In genomic region chr17:21008382-21009331, GRCm38 (mm10) we compare ENCODE assay signal across 8 mouse cellular contexts. TPM values are rescaled to one million over a fixed set of nuclear protein-coding genes. Genes with fewer than 3 reads are reported as not detected.
DNase-seq lines count a peak whose midpoint lies in the region; ATAC-seq and TF ChIP-seq lines count a peak whose summit lies in the region.

Gene Zfp160 (plus strand): TSS chr17:21008903.

- H3K4me2 ChIP-seq in lung, postnatal 0 days (replicated peaks; ENCODE audit: low read depth, low read length), result peak within 1 kb of the TSS; percentile 71

- H3K27me3 ChIP-seq in hindbrain, embryonic 10.5 days (ENCODE audit: insufficient read depth, poor library complexity, severe bottlenecking), result no peaks in the 10 kb centered on the region; the same call in 1 of the 2 replicates
- no peaks in the 10 kb centered on the region for H3K27me3 ChIP-seq in lung, postnatal 0 days (replicated peaks; ENCODE audit: insufficient read depth, low read length)

- TF ChIP-seq CTCF in lung, postnatal 0 days (IDR thresholded peaks at IDR 0.05), result no peak

- peak within 1 kb of the TSS; percentile 92 for H3K27ac ChIP-seq in hindbrain, embryonic 10.5 days
- H3K27ac ChIP-seq in lung, postnatal 0 days (ENCODE audit: low read length), result peak within 1 kb of the TSS; percentile 95

- peaks cover 17% of the 10 kb centered on the region for H3K4me1 ChIP-seq in hindbrain, embryonic 10.5 days (replicated peaks)
- peaks cover 7% of the 10 kb centered on the region; the same call in 1 of the 2 replicates for H3K4me1 ChIP-seq in lung, postnatal 0 days (ENCODE audit: insufficient read depth, low read depth, low read length)

- peak; percentile 92 for DNase-seq in MN1 (ENCODE audit: low spot score)
- DNase-seq in cerebellum, adult 9-10 months, result peak; percentile 89
- peak; percentile 88 for DNase-seq in hindbrain, embryonic 10.5 days (ENCODE audit: low spot score)
- peak; percentile 90 for DNase-seq in layer of hippocampus, adult 9-11 months
- DNase-seq in lung, postnatal 0 days (ENCODE audit: low spot score), result peak; percentile 97
- peak; percentile 73 for DNase-seq in ovary, postnatal 14 days (ENCODE audit: low spot score)
- peak; percentile 86 for DNase-seq in thymus, postnatal 14 days

- peaks cover 22% of the 10 kb centered on the region for H3K36me3 ChIP-seq in hindbrain, embryonic 10.5 days
- H3K36me3 ChIP-seq in lung, postnatal 0 days (ENCODE audit: insufficient read depth, low read length), result no peaks in the 10 kb centered on the region; the same call in 1 of the 2 replicates

- peak; percentile 22; the same call in 1 of the 2 replicates for TF ChIP-seq EP300 in lung, postnatal 0 days (IDR thresholded peaks at IDR 0.05)

- no peaks in the 10 kb centered on the region for H3K9me3 ChIP-seq in hindbrain, embryonic 10.5 days
- H3K9me3 ChIP-seq in lung, postnatal 0 days (ENCODE audit: low read length), result no peaks in the 10 kb centered on the region

- H3K4me3 ChIP-seq in hindbrain, embryonic 10.5 days, result peak within 1 kb of the TSS; percentile 88
- H3K4me3 ChIP-seq in lung, postnatal 0 days (ENCODE audit: low read depth, low read length), result peak within 1 kb of the TSS; percentile 93

- WGBS in hindbrain, embryonic 10.5 days, result 6% methylated on average over 36 of the region's 36 CpGs
- 7% methylated on average over 36 of the region's 36 CpGs for WGBS in lung, postnatal 0 days

- peak within 1 kb of the TSS; percentile 82 for H3K9ac ChIP-seq in lung, postnatal 0 days (replicated peaks; ENCODE audit: low read depth)

- ATAC-seq in frontal cortex, adult (ENCODE audit: low TSS enrichment), result peak; percentile 100
- ATAC-seq in lung, postnatal 0 days, result peak; percentile 99

RNA-seq across cellular contexts. Expression of gene Zfp160, which starts in this region (rescaled TPM):
- 12.0 and 16.3 TPM in 2 replicates for polyA plus RNA-seq in hindbrain, embryonic 10.5 days (2016; fragmentation: Nextera tagmentation; extraction: Ambion mirVana)
- polyA plus RNA-seq in lung, postnatal 0 days (2015; fragmentation: Nextera tagmentation; extraction: Ambion mirVana), result 7.7 and 8.8 TPM in 2 replicates

Comparison
In these comparisons a context has a peak if more than half of its experiments do, and no peak if none do; other contexts are left out.
1. Peak in every context shown above with its lines: DNase-seq, ATAC-seq, H3K4me3 ChIP-seq and H3K27ac ChIP-seq.